8 mouse cellular contexts compared by ENCODE assay signal in genomic region chr17:83397571-83398100, GRCm38 (mm10). TPM values are rescaled to one million over a fixed set of nuclear protein-coding genes. Genes with fewer than 3 reads are reported as not detected.
DNase-seq lines count a peak whose midpoint lies in the region; ATAC-seq and TF ChIP-seq lines count a peak whose summit lies in the region.

No protein-coding gene starts in this region.

- peak overlapping the region; percentile 51 for H3K4me3 ChIP-seq in bone marrow, adult 2 months (replicated peaks; ENCODE audit: control insufficient read depth, low read depth, low read length)
- no peak overlapping the region for H3K4me3 ChIP-seq in heart, postnatal 0 days (ENCODE audit: low read depth, low read length)
- H3K4me3 ChIP-seq in liver, embryonic 15.5 days (replicated peaks), result no peak overlapping the region; the same call in 1 of the 2 replicates
- no peak overlapping the region for H3K4me3 ChIP-seq in small intestine, adult 2 months (ENCODE audit: low read depth, low read length)

- no peak for TF ChIP-seq POLR2A in bone marrow, adult 2 months (IDR thresholded peaks at IDR 0.05; ENCODE audit: borderline replicate concordance, control insufficient read depth, low read depth, low read length)
- TF ChIP-seq POLR2A in small intestine, adult 2 months (IDR thresholded peaks at IDR 0.05; ENCODE audit: low read depth, low read length), result no peak

- H3K9me3 ChIP-seq in heart, postnatal 0 days (replicated peaks; ENCODE audit: control insufficient read depth, low read length), result no peaks in the 10 kb centered on the region
- H3K9me3 ChIP-seq in liver, embryonic 15.5 days (replicated peaks), result no peaks in the 10 kb centered on the region

- no peak overlapping the region; the same call in 1 of the 2 replicates for H3K9ac ChIP-seq in heart, postnatal 0 days (replicated peaks; ENCODE audit: low read depth, low read length)
- no peak overlapping the region for H3K9ac ChIP-seq in liver, embryonic 15.5 days

- 3% methylated on average over 6 of the region's 6 CpGs for WGBS in bone marrow, adult 2 months
- 37% methylated on average over 6 of the region's 6 CpGs for WGBS in heart, postnatal 0 days
- 13% methylated on average over 6 of the region's 6 CpGs for whole genome bisulfite sequencing in liver, embryonic 15.5 days (ENCODE audit: insufficient replicate concordance)
- 63% methylated on average over 6 of the region's 6 CpGs for WGBS in small intestine, adult 2 months

- no peaks in the 10 kb centered on the region for H3K36me3 ChIP-seq in heart, postnatal 0 days (replicated peaks; ENCODE audit: control insufficient read depth, insufficient read depth, low read length)
- H3K36me3 ChIP-seq in liver, embryonic 15.5 days (replicated peaks), result no peaks in the 10 kb centered on the region
- H3K36me3 ChIP-seq in small intestine, adult 2 months (ENCODE audit: control insufficient read depth, insufficient read depth, low read length), result no peaks in the 10 kb centered on the region

- no peak for ATAC-seq in heart, postnatal 0 days (ENCODE audit: insufficient read depth, low read depth)
- no peak for ATAC-seq in liver, embryonic 15.5 days (ENCODE audit: insufficient read depth)

- H3K27ac ChIP-seq in bone marrow, adult 2 months (ENCODE audit: control insufficient read depth, insufficient read depth, low read depth, low read length, poor library complexity), result peak overlapping the region; percentile 90
- H3K27ac ChIP-seq in heart, postnatal 0 days (ENCODE audit: low read depth), result peak overlapping the region; percentile 82
- peak overlapping the region; percentile 64; the same call in 1 of the 2 replicates for H3K27ac ChIP-seq in liver, embryonic 15.5 days (replicated peaks)
- peak overlapping the region; percentile 76 for H3K27ac ChIP-seq in small intestine, adult 2 months (ENCODE audit: insufficient read depth, low read depth, low read length)

- DNase-seq in A20 (ENCODE audit: low read depth, low spot score), result peak; percentile 87
- DNase-seq in heart, postnatal 0 days (ENCODE audit: low spot score), result peak; percentile 9
- DNase-seq in layer of hippocampus, adult 18-20 months (ENCODE audit: low spot score in 2 of 2), result no peak
- DNase-seq in right cerebral cortex, postnatal 10 days (ENCODE audit: low spot score in 2 of 2), result no peak
- DNase-seq in adipocyte (ENCODE audit: low spot score), result no peak

- TF ChIP-seq EP300 in heart, postnatal 0 days (IDR thresholded peaks at IDR 0.05; ENCODE audit: low read depth), result 0 out of 2 replicates have a peak, but pooled peaks have one; percentile 29

- no peaks in the 10 kb centered on the region; the same call in none of the 2 replicates for H3K4me1 ChIP-seq in bone marrow, adult 2 months (ENCODE audit: control insufficient read depth, insufficient read depth, low read length)
- H3K4me1 ChIP-seq in heart, postnatal 0 days (ENCODE audit: control insufficient read depth, insufficient read depth), result peaks cover 6% of the 10 kb centered on the region; the same call in 1 of the 2 replicates
- peaks cover 10% of the 10 kb centered on the region; the same call in 1 of the 2 replicates for H3K4me1 ChIP-seq in liver, embryonic 15.5 days (replicated peaks)
- H3K4me1 ChIP-seq in small intestine, adult 2 months (ENCODE audit: control insufficient read depth, insufficient read depth, insufficient read length, low read length), result peaks cover 11% of the 10 kb centered on the region

- H3K4me2 ChIP-seq in heart, postnatal 0 days (ENCODE audit: low read depth, low read length), result peak overlapping the region; percentile 30; the same call in 1 of the 2 replicates
- peak overlapping the region; percentile 20 for H3K4me2 ChIP-seq in liver, embryonic 15.5 days

- H3K27me3 ChIP-seq in heart, postnatal 0 days (ENCODE audit: control insufficient read depth, insufficient read depth, low read length), result no peaks in the 10 kb centered on the region
- H3K27me3 ChIP-seq in liver, embryonic 15.5 days, result no peaks in the 10 kb centered on the region
- H3K27me3 ChIP-seq in small intestine, adult 2 months (ENCODE audit: control insufficient read depth, insufficient read depth, low read length), result no peaks in the 10 kb centered on the region

- TF ChIP-seq CTCF in bone marrow, adult 2 months (IDR thresholded peaks at IDR 0.05; ENCODE audit: control insufficient read depth, insufficient read depth, low read length), result no peak
- no peak for TF ChIP-seq CTCF in heart, postnatal 0 days (IDR thresholded peaks at IDR 0.05; ENCODE audit: low read depth)
- no peak for TF ChIP-seq CTCF in small intestine, adult 2 months (IDR thresholded peaks at IDR 0.05; ENCODE audit: extremely low read depth, insufficient read length, insufficient replicate concordance, low read depth, low read length)

RNA-seq across cellular contexts. Expression of gene Eml4, which starts 46.9 kb away (rescaled TPM):
- 4.2 and 8.9 TPM in 2 replicates for polyA plus RNA-seq in bone marrow, adult 2 months (2011; ENCODE audit: insufficient read depth, insufficient read length, low replicate concordance, missing spikeins)
- 11.6 and 15.6 TPM in 2 replicates for total RNA-seq in heart, postnatal 0 days (2014; rRNA removed; ENCODE audit: low replicate concordance)
- 4.5 and 5.0 TPM in 2 replicates for polyA plus RNA-seq in heart, postnatal 0 days (2015; fragmentation: Nextera tagmentation; extraction: Ambion mirVana)
- 4.4 and 5.8 TPM in 2 replicates for polyA plus RNA-seq in liver, embryonic 15.5 days (2015; fragmentation: Nextera tagmentation; extraction: Ambion mirVana)
- polyA plus RNA-seq in small intestine, adult 2 months (2012; rRNA removed), result 3.2 and 8.9 TPM in 2 replicates
- 10 to 100 TPM; 24.1 to 24.4 TPM for total RNA-seq in layer of hippocampus, adult 18-20 months (2021)

Comparison
In these comparisons a context has a peak if more than half of its experiments do, and no peak if none do; other contexts are left out.
1. DNase-seq: peak in A20 (single experiment) and heart, postnatal 0 days (single experiment); none in layer of hippocampus, adult 18-20 months (0 of 2), right cerebral cortex, postnatal 10 days (0 of 2) and adipocyte (single experiment).
2. Peak in every context shown above with its lines, with median percentiles within 50 percentile points of each other: H3K27ac ChIP-seq.